Mouse (Mus musculus) forebrain, postnatal 0 days (tissue): ENCODE results near the gene Creb3l1. TPM values are rescaled to one million over a fixed set of nuclear protein-coding genes. Genes with fewer than 3 reads are reported as not detected.
A peak's percentile ranks its signal among the peaks of the same experiment; 100 is the strongest.

Experiments
- ATAC-seq: fragments of 200-750 bp; cut with Nextera tagmentation; 2 replicates; pipeline ENCODE4 v1.8.0; 2017; ENCODE audit warnings: mild to moderate bottlenecking, moderate library complexity
- DNase-seq: peaks from one replicate; pipeline ENCODE4 v3.0.0-alpha.2; 2015
- H3K27ac ChIP-seq: fragments of 300-500 bp; sonication (generic); 2 replicates; pipeline ENCODE4 v1.5.1; 2014; ENCODE audit warnings: low read depth, mild to moderate bottlenecking, antibody characterized with exemption, low read length, moderate library complexity, mixed read lengths
- H3K27me3 ChIP-seq: fragments of 300-500 bp; sonication (generic); 2 replicates; pipeline ENCODE4 v1.6.1; 2014; ENCODE audit warnings: mild to moderate bottlenecking, low read length, mixed read lengths; ENCODE audit not compliant: insufficient read depth
- H3K36me3 ChIP-seq: fragments of 300-500 bp; sonication (generic); 2 replicates; pipeline ENCODE4 v1.6.1; 2014; ENCODE audit warnings: mild to moderate bottlenecking, moderate library complexity; ENCODE audit not compliant: insufficient read depth
- H3K4me1 ChIP-seq: fragments of 300-500 bp; sonication (generic); 2 replicates; pipeline ENCODE4 v1.6.1; 2014; ENCODE audit warnings: antibody characterized with exemption; ENCODE audit not compliant: insufficient read depth
- H3K4me2 ChIP-seq: fragments of 300-500 bp; sonication (generic); 2 replicates; pipeline ENCODE4 v1.6.1; 2014; ENCODE audit warnings: low read depth, mild to moderate bottlenecking, moderate library complexity
- H3K4me3 ChIP-seq: fragments of 300-500 bp; sonication (generic); 2 replicates; pipeline ENCODE4 v1.5.1; 2014; ENCODE audit warnings: low read depth, low read length, mixed read lengths
- H3K9ac ChIP-seq: fragments of 300-500 bp; sonication (generic); 2 replicates; pipeline ENCODE4 v1.6.1; 2014; ENCODE audit warnings: mild to moderate bottlenecking
- H3K9me3 ChIP-seq: fragments of 300-500 bp; sonication (generic); 2 replicates; pipeline ENCODE4 v1.6.1; 2016; ENCODE audit warnings: low read length
- CTCF ChIP-seq: sonication (generic); IDR thresholded peaks from 2 replicates; pipeline ENCODE4 v1.5.1; 2016; ENCODE audit warnings: antibody characterized with exemption, control low read depth, low read depth
- WGBS: fragments of 180-500 bp; shearing (Covaris S2); extraction: QIAGEN DNeasy Blood & Tissue Kit; methylation state at CpG from one replicate; pipeline ENCODE4 v1.1.7; 2014; 5-methylcytosine and 5-hydroxymethylcytosine counted together
- polyA plus RNA-seq: library from polyadenylated mRNA; unstranded; fragments of >200 nt; fragmentation: Nextera tagmentation; extraction: Ambion mirVana; gene quantifications from 2 replicates; pipeline ENCODE4 v1.2.1, GENCODE M21; 2015
- total RNA-seq: library from RNA; depleted of rRNA; stranded (reverse); fragments of >200 nt; gene quantifications from 2 replicates; pipeline ENCODE4 v1.2.3, GENCODE M21; 2014

The Creb3l1 gene
- total and polyA plus RNA-seq, 2 experiments from 2014 or later, result 2.0 to 2.9 TPM

- no peak for DNase-seq
- no peaks in the 10 kb centered on the region for H3K9me3 ChIP-seq
- H3K9ac ChIP-seq, result no peak overlapping the region
- no peaks in the 10 kb centered on the region for H3K36me3 ChIP-seq
- peaks cover 3% of the 10 kb centered on the region for H3K27me3 ChIP-seq
- no peak for ATAC-seq
- no peak overlapping the region for H3K4me3 ChIP-seq
- WGBS, result 89% methylated on average over 2 of the region's 2 CpGs
- no peak overlapping the region for H3K27ac ChIP-seq
- no peak for TF ChIP-seq CTCF
- H3K4me2 ChIP-seq, result no peak overlapping the region
- no peaks in the 10 kb centered on the region for H3K4me1 ChIP-seq
Observed at GRCm38 (mm10) chr2:92025202-92025601, 900 bp upstream of the Creb3l1 start.

- no peaks in the 10 kb centered on the region for H3K9me3 ChIP-seq
- TF ChIP-seq CTCF, result peak; percentile 61
- ATAC-seq, result peak; percentile 40
- H3K4me1 ChIP-seq, result no peaks in the 10 kb centered on the region
- H3K36me3 ChIP-seq, result no peaks in the 10 kb centered on the region
- WGBS, result 7% methylated on average over 44 of the region's 56 CpGs
- peaks cover 3% of the 10 kb centered on the region for H3K27me3 ChIP-seq
- DNase-seq, result peak; percentile 39
- no peak overlapping the region for H3K27ac ChIP-seq
- peak overlapping the region; percentile 60 for H3K4me3 ChIP-seq
- peak overlapping the region; percentile 58 for H3K9ac ChIP-seq
- peak overlapping the region; percentile 95 for H3K4me2 ChIP-seq
Observed at GRCm38 (mm10) chr2:92023362-92024273, 684 bp downstream of the Creb3l1 start.

GRCm38 (mm10) chr2:92020676-92021265 lies 3.5 kb downstream of the Creb3l1 start:
- TF ChIP-seq CTCF, result no peak
- Histone ChIP-seq H3K4me1 (no peaks in the 10 kb centered on the region), H3K27ac (no peak overlapping the region), H3K9me3 (no peaks in the 10 kb centered on the region), H3K4me3 (no peak overlapping the region), H3K27me3 (peaks cover 3% of the 10 kb centered on the region), H3K36me3 (no peaks in the 10 kb centered on the region), H3K9ac (no peak overlapping the region), H3K4me2 (no peak overlapping the region)
- 60% methylated on average over 4 of the region's 4 CpGs for WGBS
- no peak for ATAC-seq
- DNase-seq, result no peak

- no peak overlapping the region for H3K27ac ChIP-seq
- H3K4me1 ChIP-seq, result no peaks in the 10 kb centered on the region
- H3K9me3 ChIP-seq, result no peaks in the 10 kb centered on the region
- H3K27me3 ChIP-seq, result peaks cover 3% of the 10 kb centered on the region
- H3K36me3 ChIP-seq, result no peaks in the 10 kb centered on the region
- TF ChIP-seq CTCF, result no peak
- ATAC-seq (no peak), DNase-seq (no peak)
- H3K9ac ChIP-seq, result no peak overlapping the region
- WGBS, result 94% methylated on average over 1 of the region's 1 CpGs
- H3K4me2 ChIP-seq, result no peak overlapping the region
- no peak overlapping the region for H3K4me3 ChIP-seq
Observed at GRCm38 (mm10) chr2:92017440-92017839, 6.9 kb downstream of the Creb3l1 start.

GRCm38 (mm10) chr2:92016981-92017380 lies 7.3 kb downstream of the Creb3l1 start:
- Histone ChIP-seq H3K4me2 (no peak overlapping the region), H3K36me3 (no peaks in the 10 kb centered on the region), H3K9ac (no peak overlapping the region), H3K27me3 (no peaks in the 10 kb centered on the region; the same call in 1 of the 2 replicates), H3K9me3 (no peaks in the 10 kb centered on the region), H3K27ac (no peak overlapping the region), H3K4me3 (no peak overlapping the region), H3K4me1 (no peaks in the 10 kb centered on the region)
- DNase-seq, result peak; percentile 16
- peak; percentile 32; the same call in 1 of the 2 replicates for ATAC-seq
- no peak for TF ChIP-seq CTCF
- WGBS, result 32% methylated on average over 3 of the region's 3 CpGs

- TF ChIP-seq CTCF, result no peak
- DNase-seq (no peak), ATAC-seq (no peak)
- Histone ChIP-seq H3K9ac (no peak overlapping the region), H3K27me3 (no peaks in the 10 kb centered on the region), H3K27ac (no peak overlapping the region), H3K4me1 (no peaks in the 10 kb centered on the region), H3K9me3 (no peaks in the 10 kb centered on the region), H3K4me2 (no peak overlapping the region), H3K36me3 (no peaks in the 10 kb centered on the region), H3K4me3 (no peak overlapping the region)
- 72% methylated on average over 5 of the region's 5 CpGs for WGBS
Observed at GRCm38 (mm10) chr2:92014891-92015290, 9.4 kb downstream of the Creb3l1 start.

- no peaks in the 10 kb centered on the region for H3K36me3 ChIP-seq
- DNase-seq, result no peak
- no peaks in the 10 kb centered on the region for H3K9me3 ChIP-seq
- WGBS, result 80% methylated on average over 6 of the region's 6 CpGs
- no peaks in the 10 kb centered on the region for H3K4me1 ChIP-seq
- TF ChIP-seq CTCF, result no peak
- ATAC-seq, result no peak
- no peak overlapping the region for H3K9ac ChIP-seq
- no peak overlapping the region for H3K27ac ChIP-seq
- H3K4me3 ChIP-seq, result no peak overlapping the region
- no peak overlapping the region for H3K4me2 ChIP-seq
- no peaks in the 10 kb centered on the region for H3K27me3 ChIP-seq
Observed at GRCm38 (mm10) chr2:92014248-92014647, 10.1 kb downstream of the Creb3l1 start.
